Mouse (Mus musculus): Measurements from ENCODE around the gene Ttyh1.

Ttyh1 gene

DNA sequence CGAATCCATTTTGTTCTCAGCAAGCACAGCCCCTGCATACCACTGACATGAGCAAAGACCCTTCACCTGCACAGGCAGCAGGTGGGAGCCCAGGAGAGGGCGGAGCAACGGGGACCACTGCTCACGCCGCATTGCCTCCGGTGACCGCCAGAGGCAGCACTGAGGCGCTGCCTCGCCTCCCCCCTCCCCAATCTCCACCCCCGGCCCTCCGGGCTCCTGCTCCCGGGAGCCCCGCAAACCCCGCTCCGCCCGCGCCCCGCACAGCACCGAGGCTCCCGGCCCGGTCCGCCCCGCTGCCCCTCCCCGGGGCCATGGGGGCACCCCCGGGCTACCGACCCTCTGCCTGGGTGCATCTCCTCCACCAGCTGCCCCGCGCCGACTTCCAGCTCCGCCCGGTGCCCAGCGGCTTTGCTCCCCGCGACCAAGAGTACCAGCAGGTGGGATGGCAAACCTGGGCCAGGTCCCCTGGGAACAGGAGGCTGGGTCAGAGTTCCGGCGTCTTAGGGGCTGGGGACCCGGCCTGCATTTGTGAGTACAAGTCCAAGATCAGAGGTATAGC, at the start of gene Ttyh1:
Gene Ttyh1, plus strand, starts transcription at position 65 of the 559 bp plus-strand sequence.
- DNase-seq (ENCODE audit: low read depth, low spot score), result no peak

DNA sequence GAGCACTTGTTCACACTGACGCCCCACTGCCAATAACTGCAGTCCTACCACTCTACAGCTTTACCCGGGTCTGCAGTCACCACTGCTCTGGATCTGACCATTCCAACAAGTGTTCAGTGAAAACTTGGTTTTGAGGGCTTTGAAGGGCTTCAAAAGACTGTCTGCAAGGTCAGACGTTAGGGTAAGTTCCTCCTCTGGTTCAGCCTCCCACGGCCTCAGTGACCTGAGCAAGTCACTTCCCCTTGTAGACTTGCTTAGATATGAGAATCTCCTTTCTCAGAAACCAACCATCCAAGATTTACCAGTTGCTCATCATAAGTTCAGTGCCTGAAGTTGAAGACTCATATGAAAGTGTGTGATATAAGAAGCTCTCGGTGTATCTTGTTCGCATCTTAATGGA, 48.1 kb upstream of the Ttyh1 start:
- DNase-seq (ENCODE audit: low read depth, low spot score), result no peak

DNA sequence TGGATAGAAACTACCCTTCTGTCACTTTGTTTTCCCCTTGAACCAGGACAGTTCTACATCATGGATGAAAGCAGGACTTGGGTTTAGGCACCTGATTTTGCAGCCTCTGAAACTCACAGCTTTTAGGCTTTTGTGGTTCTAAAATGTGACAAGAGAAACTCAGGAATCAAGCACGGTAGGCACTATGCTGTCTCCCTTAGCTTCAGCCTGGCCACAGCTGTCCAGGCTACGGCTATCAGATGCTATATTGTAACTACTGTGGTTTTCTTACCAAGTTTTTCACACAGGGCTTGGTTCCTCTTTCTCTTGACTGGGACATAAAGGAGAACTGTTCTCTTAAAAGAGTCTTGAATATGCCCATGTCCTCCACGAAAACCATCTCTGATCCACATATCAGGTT, 46.1 kb upstream of the Ttyh1 start:
- DNase-seq (ENCODE audit: low read depth, low spot score), result peak; percentile 7

DNA sequence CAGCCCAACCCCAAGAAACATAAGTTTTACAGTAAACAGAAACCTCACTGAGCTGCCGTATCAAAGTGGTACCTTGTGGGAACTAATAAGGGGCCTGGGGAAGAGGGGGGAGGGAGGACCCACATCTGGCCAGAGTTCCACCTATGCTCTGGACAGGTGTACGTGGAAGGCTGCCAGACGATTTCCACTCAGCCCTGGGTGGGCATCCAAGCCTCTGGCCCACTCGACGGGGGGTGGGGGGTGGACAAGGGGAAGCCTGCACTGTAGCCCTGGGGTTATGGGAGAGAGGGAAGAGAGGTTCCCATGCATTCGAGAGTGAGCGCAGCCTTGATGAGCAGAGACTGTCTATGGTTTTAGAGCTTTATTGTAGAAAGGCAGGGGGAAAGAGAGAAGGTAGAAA, 39.7 kb upstream of the Ttyh1 start:
- no peak for DNase-seq (ENCODE audit: low read depth, low spot score)

DNA sequence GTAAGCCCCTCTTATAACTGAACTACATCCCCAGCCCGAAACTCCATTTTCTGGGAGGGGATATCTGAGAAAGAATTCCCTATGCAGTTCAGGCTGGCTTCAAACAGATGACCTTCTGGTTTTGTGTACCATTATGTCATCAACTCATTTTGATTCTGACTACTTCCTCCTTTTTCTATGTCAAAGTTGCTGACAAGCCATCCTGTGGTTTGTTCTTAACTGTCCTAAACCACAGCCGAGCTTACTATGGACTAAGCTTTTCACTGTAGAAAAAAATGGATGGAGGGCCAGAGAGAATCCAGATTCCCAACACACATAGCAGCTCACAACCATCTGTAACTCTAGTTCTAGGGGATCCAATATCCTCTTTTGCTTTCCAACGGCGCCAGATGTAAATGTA, 38.7 kb upstream of the Ttyh1 start:
- peak; percentile 40 for DNase-seq (ENCODE audit: low read depth, low spot score)

DNA sequence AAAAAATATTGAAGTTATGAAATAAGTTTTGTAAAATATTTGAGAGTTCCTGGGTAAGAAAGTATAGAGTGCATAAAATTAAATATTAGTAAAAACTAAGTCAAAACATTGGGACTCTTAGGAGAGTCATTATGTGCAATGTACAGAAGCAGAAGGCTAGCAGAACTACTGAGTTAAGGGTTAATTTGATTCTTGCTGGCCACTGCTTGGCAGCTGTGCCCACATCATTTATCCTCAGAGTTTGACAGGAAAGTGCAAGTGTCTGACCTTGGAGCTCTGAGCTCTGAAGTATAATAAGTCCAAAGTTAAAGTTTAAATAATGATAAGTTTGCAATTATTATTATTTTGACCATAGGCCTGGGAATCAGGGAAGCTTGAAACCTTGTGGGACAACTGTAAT, 37.5 kb upstream of the Ttyh1 start:
- DNase-seq (ENCODE audit: low read depth, low spot score), result no peak

DNA sequence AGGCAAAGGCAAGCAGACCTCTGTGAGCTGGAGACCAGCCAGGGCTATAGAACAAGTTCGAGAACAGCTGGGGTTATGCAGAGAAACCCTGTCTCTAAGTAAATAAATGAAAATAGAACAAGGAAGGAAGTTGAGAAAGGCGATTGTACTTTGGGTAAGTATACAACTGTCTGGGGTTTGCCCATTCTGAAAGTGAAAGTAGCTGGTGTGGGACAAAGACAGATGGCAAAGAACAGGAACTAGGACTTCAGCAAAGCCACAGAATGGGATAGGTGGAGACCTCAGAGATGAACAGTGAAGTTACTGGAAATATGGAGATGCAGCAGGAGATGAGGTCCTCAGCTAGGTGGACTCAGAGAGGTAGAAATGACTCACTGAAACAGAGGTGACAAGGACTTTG, 36.4 kb upstream of the Ttyh1 start:
- DNase-seq (ENCODE audit: low read depth, low spot score), result peak; percentile 48

DNA sequence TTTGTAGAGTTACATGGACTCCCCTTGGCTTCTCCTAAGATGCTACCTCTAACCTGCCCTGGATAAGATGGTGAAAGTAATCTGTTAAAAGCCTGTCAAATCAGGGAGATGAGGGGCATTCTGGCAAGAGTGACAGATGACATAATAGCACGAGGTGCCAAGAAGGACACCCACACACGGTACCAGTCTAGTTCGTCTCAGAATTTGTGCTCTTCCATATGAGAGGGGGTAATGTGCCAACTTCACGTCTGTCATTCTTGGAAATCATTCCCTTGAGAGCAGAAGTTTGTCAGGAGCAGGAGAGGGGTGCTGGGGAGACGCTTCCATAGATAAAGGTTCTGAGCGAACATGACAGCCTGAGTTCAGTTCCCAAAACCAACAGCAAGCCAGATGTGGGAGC, 35.0 kb upstream of the Ttyh1 start:
- no peak for DNase-seq (ENCODE audit: low read depth, low spot score)

DNA sequence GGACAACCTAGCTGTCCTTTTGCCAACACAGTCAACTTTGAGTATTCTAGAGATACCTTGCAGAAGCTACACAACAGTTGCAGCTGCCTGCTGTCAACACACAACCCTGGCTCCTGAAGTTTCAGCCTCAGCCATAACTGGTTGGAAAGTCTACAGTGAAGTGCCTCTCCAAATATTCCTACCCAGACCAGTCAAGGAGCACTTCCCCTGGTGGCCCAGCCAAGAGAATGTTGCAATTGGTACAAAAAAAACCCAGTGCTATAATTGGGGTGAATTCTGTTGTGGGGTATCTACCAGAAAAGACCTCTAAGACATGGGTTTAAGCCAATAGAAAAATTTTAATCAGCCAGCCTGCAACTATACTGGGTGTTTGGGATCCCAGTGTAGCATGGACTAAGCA, 33.6 kb upstream of the Ttyh1 start:
- no peak for DNase-seq (ENCODE audit: low read depth, low spot score)

DNA sequence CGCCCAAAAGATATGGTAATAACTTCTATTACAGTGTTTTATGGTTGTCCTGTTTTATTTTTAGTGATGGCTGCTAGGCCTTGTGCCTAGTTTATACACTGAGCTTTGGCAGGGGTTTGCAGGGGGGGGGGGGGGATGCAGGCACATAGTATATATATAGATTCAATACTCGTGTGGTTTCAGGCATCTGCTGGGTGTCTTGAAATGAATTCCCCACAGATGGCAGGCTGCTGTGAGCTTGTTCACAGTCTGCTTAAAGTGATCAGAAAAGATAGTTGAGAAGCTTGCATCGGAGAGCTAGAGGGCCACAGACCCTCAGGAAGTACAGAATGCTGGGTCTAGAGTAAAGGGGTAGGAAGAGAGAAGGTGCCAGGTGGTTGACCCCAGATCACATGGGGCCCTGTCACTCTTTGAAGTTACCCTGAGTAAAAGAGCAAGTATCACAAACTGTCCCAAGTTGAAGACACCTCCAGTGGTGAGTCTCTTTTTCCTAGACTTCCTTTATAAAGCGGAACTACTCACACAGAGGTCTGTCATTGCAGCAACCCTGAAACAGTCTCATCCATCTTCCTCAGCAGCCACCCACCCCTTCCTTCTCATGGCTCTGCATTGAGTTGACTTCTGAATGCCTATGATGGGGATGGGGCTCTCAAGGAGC, 31.8 kb upstream of the Ttyh1 start:
- no peak for DNase-seq (ENCODE audit: low read depth, low spot score)

DNA sequence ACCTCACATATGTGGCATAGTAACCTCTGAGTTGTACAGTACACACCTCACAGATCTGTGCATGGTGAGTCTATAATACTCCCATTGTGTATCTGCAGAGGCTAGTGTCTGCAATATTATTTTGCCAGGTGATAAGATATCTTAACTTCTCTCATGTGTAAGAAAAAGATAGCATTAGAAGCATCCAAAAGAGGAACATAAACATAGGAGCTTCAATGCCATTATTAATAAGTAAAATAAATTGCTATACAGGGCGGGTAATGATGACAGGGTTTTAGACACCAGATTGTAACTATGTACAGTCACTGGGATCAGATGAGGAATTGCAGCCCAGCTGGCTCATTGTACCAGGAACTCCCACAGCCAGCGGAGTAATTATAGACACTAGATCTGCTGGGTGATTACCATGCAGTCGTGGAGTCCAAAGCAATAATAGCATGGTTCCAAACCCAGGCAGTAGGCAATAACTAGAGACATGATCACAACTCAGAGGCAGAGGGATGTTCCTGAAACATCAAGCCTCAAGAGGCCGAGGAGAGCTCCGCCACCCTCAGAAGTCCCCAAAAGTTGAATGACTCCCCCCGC, 31.2 kb upstream of the Ttyh1 start:
- DNase-seq (ENCODE audit: low read depth, low spot score), result no peak

DNA sequence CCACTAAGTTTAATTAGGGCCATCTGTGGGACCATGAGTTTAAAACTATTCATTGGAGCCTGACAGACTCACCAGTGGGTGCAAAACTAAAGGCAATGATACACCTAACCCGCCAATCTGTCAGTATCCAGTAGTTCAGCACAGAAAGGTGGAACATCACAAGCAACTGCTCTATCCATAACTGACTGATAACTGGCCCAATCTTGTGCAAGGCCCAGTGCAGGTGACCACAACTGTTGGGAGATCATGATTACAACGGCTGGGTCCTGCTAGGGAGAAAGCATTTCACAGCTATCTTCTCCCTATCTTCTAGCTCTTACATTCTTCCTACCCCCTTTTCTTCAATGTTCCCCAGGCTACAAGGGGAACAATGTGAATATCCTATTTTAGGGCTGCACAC, 30.5 kb upstream of the Ttyh1 start:
- no peak for DNase-seq (ENCODE audit: low read depth, low spot score)

DNA sequence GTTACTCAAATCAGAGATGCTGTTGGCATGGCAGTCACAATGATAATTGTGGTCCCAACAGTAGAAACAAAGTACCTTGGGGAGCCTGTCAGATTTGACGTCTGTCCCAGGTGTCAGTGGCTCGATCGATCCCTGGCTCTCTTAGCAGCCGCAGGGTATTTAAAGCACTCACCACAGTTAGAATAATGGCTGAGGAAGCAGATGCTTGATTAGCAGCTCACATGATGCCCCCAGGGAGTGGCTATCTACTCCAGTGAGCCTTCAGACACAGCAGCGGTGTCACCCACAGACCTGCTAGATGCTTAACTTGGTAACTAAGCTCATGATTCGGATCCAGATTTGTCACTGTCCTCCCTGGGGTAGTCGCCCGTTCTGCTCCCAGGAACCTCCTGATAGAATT, 28.0 kb upstream of the Ttyh1 start:
- DNase-seq (ENCODE audit: low read depth, low spot score), result no peak

DNA sequence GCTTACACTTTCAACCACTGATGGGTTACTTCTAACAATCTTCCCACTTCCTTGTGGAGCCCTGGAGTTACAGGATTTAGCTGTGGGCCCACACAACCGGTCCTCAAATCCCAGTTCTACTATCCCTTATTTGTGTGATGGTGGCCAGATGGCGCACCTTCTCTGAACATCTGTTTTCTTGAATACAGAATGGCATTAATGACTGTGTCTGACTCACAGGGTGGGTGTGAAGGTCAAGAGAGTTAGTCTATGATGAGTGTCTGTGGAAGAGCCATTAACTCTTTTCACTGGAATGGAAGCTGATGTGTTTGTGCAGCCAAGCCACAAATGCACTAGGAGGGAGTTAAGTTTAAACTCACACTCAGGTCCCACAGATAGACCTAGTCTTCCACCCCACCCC, 20.9 kb upstream of the Ttyh1 start:
- DNase-seq (ENCODE audit: low read depth, low spot score), result no peak

DNA sequence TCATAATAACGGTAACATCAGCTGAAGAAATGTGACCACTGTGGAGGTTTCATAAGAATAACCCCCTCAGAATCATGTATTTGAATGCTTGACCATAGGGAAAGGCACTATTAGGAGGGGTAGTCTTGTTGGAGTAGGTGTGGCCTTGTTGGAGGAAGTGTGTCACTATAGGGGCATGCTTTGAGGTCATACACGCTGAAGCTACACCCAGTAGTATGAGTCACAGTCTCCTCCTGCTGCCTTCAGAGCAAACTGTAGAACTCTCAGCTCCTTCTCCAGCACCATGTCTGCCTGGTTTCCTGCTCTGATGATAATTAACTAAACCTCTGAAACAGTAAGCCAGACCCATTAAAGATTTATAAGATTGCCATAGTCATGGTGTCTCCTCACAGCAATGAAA, 20.4 kb upstream of the Ttyh1 start:
- DNase-seq (ENCODE audit: low read depth, low spot score), result no peak

DNA sequence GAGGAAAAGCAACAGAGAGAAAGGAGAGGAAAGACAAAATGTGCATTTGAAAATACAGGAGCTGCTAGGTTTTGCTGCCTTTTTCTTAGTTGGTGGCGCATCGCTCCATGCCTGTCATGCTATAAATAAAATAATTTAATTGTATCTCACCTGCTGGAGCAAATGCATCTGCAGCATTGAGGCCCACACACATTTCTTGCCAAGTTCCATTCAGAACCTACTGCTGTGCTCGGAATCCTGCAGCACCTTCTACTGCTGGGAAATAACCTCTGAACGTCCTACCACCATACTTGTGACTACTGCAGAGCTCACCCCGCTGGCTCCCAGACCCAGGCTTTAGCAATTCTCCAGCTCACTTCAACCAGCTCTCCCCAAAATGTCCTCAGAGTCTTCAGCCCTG, 18.1 kb upstream of the Ttyh1 start:
- no peak for DNase-seq (ENCODE audit: low read depth, low spot score)

DNA sequence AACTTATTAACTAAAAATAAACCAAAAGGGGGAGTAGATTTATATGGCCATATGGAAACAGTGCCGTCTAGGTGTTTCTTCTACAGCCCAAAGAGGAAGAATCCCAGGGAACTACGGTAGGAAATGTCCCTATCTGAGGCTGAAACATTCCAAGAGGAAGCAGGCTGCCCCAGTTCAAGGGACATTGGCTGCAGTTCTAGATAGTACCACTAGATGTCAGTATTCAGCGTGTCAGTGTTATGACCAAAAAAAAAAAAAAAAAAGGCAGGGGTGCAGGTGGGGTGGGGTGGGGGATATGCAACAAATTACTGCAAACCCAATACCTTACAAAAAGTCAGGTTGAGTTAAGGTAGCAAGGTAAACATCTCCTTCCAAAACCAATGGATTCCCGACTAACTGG, 15.8 kb upstream of the Ttyh1 start:
- peak; percentile 22 for DNase-seq (ENCODE audit: low read depth, low spot score)

DNA sequence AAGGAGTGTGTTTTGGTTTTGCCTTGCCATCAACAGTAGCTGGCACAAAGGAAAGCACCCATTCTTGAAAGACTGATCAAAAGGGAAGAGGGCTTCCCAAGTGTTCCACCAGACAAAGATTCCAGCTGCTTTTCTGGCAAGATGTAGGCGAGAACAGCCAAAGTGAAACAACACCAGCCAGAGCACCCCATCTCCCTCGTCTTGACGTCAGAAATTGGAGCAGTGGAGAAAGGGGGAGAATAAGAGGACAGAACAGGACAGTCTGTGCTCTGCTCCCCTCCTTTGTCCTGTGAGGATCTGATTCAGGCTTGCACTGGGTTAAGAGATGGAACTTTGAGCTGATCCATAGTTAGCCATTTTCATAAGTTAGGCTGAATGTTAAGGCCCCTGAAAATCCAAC, 7.4 kb upstream of the Ttyh1 start:
- DNase-seq (ENCODE audit: low read depth, low spot score), result no peak

DNA sequence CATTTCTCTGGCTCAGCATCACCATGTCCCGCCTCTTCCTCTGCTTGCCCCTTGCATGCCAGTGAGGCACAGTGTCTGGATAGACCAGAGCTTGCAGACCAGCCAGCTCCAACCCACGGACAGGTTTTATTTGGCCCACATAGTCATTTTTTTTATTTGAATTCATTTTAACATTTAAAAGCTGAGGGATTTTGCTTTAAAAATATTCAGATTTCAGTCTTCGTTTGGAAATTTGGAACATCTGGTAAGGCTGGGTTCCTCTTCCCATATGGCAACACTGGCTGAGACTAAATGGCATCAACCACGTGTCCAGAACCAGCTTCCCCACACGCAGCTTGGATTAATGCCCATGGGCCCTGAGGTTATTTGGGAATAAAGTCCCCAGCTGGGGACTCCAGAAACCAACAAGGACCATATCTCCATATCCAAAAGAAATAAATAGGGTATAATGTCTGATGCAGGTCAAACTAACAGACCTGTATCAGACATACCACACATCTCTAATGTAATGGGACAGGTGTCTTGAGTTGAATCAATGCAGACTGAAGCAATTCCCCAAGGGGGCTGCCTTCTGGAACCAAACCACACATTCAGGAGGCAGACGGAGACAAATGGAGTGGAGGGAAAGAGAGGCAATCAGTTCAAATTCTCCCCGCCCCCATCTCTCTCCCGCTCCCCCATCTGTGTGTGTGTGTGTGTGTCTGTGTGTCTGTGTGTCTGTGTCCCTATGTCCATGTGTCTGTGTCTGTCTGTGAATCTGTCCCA, 2.0 kb upstream of the Ttyh1 start:
- no peak for DNase-seq (ENCODE audit: low read depth, low spot score)

DNA sequence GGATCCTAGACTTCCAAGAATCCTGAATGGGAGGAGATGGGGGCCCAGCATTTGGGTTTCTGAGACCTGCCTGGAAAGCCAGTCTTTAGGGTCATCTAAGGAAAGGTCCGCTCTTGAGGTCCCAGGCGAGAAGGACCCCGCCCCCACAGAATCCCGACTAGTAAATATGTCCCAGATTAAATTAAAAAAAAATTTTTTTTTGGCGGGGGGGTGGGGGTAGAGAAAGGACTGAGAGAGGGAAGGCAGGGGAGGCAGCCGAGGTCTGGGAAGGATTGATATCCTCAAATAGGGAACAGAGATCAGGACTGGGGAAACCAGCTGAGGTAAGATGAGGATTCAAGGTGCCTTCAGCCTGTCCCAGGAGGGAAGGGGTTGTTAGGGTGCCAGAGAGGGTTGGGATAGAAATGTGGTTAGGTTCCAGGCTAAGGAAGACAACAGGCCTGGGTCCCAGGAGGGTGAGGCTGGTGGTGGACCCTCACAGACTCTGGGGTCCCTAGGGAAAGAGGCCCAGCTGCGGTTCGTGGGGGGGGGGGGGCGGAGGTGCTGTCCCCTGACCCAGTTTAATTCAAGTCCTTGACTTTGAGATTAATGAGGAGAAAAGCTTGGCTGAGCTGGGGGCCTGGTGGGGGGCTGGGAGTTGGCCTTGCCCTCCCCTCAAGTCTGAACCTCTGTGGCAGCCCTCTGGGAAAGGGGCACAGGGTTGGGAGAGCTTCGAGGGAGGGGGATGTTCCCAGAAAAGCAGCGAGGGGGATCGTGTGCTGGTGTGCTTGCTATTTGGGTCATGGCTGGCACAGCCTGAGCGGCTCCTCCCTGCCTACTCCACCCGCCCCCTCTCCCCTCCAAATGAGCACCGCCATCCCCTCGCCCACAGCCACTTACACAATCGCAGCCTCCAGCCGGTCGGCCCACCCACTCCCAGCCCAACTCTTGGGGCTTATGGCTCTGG, 1.0 kb downstream of the Ttyh1 start:
- no peak for DNase-seq (ENCODE audit: low read depth, low spot score)

DNA sequence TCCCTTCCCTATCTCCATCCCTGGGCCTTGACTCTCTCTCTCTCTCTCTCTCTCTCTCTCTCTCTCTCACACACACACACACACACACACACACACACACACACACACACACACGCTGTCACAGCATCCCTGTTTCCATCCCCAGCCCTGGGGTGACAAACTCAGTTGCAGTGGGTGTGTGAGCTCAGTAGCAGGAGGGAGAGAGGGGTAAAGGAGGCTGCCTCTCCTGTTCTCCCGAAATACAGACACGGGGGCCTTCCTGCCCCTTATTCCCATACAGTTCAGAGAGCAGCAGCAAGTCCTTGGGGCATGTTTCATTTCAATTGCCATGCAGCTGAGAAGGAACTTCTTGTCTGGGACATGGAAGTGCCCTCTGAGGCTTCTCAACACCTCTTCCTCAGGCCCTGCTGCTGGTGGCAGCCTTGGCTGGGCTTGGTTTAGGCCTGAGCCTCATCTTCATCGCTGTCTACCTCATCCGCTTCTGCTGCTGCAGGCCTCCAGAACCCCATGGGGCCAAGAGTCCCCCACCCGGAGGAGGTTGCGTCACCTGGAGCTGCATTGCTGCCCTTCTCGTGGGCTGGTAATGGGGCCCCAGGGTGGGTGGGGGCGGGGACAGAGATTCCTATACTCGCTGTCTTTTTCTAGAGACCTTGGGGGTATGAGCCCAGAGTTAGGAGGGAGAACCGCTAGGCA, 3.0 kb downstream of the Ttyh1 start:
- DNase-seq (ENCODE audit: low read depth, low spot score), result no peak

Measured in skeletal muscle tissue, adult 2 months (tissue).